Mouse (Mus musculus) ovary, postnatal 10 days (tissue): ENCODE data around the gene Ltc4s.

ENCODE experiments used
- DNase-seq: peaks from one replicate; pipeline ENCODE4 v3.0.0; 2022; ENCODE audit warnings: low spot score

Ltc4s gene

DNA sequence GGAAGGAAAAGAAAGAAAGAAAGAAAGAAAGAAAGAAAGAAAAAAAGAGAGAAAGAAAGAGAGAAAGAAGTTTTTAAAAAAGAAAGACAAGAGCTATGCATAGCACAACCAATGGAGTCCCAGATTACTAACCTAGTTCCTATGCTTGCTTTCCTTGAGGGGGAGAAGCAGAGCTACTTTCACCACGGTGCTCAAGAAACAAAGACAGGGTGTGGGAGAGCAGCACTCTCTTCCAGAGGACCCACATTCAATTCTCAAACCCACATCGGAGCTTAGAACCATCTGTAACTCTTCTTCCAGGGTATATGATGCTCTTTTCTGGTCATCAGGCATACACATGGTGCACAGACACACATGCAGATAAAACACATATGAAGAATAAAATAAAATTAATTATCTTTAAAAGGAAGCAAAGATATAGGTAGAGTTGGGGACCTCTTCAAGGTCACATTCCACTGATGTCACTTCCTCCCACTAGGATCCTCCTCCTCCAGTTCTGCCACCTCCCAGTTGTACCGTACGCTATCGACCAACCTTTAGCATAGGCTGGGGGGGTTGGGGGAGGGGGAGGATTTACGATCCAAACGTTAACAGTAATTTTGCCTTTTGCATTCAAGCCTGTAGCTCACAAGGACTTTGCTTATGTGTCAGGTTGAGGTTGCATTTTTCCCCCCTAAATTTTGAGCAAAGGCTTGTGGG is 10.2 kb upstream of the Ltc4s start:
- DNase-seq: no peak

DNA sequence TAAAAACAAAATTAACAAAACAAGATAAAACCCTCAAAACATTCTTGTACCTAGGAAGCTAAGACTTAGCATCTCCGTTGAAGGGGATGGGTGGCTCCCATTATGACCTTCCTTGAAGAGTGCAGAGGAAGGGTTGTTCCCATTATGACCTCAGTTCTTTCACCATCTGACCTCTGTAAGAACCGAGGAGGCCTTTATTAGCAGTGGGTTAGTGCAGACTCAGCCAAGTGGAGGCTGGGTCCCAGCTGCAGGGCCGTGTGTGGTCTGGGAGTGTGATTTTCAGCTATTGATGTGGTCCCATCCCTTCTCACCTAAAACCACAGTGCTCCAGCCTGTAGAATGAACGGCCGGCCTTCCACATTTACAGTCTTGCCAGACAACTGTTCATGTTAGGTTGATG is 6.9 kb upstream of the Ltc4s start:
- DNase-seq: no peak

DNA sequence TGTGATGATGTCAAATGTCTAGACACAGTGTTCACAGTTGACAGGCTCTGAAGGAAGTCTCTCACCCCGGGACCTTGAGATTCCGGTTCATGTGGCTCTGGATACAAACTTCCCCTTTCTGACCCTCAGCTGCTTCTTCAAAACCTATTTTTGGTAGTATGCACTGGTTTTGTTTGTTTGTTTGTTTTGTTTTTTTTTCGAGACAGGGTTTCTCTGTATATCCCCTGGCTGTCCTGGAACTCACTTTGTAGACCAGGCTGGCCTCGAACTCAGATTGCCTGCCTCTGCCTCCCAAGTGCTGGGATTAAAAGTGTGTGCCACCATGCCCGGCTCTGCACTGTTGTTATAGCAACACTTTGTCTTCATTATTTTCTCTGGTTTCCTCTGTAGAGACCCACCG is 5.5 kb upstream of the Ltc4s start:
- DNase-seq: no peak

GRCm38 (mm10) chr11:50240235-50240911 is 2.0 kb upstream of the Ltc4s start:
- DNase-seq: no peak

GRCm38 (mm10) chr11:50238821-50239791 is 690 bp upstream of the Ltc4s start:
- DNase-seq: no peak

DNA sequence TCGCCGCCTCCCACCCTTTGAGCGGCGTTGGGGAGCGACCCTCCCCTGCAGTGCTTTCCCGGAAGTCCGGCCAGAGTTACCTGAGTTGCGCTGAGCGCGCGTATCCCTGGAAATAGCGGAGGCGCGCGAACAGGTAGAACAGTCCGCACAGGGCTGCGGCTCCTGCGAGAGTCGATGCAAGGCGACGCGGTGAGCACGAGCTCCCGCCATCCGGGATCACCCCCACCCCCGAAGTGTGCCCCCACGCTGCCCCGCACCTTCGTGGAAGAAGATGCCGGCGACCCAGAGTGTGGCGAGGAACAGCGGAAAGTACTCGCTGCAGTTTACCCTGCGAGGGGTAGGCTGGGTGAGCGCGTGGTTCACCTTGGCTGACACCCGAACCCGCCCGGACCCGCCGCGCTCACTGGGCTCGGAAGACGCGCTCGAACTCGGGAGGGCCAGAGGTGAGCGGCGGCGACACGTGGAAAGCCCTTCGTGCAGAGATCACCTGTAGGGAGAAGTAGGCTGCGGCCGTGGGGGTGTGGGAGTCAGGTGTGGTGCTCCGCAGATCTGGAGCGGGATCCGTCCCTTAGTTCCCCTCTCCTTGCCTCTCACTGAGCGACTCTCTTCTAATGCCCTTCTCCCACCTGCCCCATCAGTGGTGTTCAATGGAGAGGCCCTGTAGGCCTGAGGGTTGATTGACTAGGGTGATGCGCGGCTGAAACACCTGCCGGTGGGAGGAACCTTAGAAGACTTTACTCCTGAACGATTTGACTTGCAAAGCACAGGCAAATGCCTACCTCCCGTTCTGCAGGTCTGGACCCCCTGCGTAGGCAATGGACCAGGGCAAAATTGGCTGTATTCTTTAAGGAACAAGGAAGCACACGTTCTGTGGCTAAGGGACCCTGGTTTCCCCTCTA is 1.2 kb downstream of the Ltc4s start:
- no peak for DNase-seq

DNA sequence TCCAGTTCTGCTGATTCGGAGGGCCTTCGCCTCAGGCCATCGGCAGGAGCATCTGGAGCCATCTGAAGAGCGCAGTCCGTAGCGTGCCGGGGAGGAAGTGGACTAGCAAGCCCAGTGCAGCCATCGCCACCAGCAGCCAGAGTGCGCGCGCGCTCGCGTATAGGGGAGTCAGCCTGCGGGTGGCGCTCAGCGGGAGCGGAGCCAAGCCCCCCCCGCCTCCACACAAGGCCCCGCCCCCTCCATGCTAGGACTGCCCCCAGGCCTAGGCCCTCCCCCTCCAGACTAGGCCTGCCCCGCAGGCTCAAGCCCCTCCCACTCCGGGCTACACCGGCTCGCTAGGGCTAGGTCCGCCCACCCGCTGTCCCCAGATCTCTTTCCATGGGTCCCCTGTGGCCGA is 1.9 kb downstream of the Ltc4s start:
- peak; percentile 64 for DNase-seq

DNA sequence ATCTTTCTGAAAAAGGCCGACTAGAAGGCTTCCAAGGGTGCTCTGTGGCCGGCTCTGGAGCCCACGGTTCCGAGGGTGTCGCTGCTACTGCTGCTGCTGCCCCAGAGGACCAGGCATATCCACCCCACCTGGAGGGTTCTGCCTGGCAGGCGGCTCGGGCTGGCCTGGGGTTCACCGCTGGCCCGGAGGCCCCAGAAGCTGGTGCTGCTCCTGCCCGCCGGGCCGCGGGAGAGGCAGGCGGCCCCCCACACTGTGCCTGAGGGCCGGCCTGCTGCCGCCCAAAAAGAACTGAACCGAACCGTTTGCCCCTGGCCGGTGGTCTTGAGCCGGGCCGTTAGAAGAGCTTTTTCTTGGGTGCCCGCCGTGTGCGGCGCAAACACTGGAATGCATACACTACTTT is 3.8 kb downstream of the Ltc4s start:
- no peak for DNase-seq

DNA sequence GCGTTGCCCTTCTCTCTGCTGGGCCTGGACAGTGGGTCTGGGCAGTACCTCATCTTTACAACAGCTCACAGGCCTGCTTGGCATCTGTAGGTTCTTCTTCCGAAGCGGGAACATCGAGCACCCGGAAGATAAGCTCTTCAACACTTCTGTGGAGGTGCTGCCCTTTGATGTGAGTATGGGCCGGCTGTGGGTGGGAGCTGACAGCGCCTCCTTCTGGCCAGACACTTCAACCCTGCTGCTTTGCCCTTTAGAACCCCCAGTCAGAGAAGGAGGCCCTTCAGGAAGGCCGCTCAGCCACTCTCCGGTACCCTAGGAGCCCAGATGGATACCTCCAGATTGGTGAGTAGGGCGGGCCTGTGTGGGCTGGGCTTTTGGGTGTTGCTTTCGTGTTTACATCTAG is 4.4 kb downstream of the Ltc4s start:
- no peak for DNase-seq

DNA sequence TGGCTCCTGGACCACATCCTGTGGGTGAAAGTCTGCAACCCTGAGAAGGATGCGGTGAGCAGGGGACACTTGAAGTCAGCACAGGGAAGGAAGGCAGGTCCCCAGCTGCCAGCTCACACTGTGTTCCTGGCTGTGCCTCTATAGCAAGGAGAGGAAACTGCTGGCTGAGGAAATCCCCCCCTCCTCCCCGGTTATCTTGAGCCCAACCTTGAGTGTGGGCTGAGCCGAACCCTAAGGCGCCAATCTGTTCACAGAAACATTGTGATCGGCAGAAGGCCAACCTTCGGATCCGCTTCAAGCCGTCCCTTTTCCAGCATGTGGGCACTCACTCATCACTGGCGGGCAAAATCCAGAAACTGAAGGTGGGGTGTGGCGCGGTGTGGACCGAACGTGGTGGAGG is 5.4 kb downstream of the Ltc4s start:
- no peak for DNase-seq

GRCm38 (mm10) chr11:50231411-50231810 is 7.0 kb downstream of the Ltc4s start:
- no peak for DNase-seq

DNA sequence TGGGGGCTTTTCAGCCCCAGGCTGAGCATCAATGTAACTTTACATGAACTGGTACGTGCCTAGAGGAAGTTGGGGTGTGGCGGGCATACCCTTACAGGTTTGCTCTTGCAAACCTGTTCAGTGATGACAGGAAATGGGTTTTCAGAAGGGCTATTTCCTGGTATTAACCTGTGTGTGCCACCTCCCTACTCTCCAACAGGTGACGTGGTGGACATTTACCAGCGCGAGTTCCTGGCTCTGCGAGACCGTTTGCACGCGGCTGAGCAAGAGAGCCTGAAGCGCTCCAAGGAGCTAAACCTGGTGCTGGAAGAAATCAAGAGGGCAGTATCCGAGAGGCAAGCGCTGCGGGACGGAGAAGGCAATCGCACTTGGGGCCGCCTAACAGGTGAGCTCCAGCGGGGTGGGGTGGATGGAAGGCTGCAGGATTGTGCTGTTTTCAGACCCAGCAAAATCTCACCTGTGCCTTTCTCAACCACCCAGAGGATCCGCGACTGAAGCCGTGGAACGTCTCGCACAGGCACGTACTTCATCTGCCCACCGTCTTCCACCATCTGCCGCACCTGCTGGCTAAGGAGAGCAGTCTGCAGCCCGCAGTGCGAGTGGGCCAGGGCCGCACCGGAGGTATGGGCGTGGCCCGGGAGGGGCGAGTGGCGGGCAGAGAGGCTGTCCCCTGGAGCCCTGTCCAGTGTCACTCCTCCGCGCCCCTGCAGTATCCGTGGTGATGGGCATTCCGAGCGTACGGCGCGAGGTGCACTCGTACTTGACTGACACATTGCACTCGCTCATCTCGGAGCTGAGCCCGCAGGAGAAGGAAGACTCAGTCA is 7.7 kb downstream of the Ltc4s start:
- DNase-seq: no peak

DNA sequence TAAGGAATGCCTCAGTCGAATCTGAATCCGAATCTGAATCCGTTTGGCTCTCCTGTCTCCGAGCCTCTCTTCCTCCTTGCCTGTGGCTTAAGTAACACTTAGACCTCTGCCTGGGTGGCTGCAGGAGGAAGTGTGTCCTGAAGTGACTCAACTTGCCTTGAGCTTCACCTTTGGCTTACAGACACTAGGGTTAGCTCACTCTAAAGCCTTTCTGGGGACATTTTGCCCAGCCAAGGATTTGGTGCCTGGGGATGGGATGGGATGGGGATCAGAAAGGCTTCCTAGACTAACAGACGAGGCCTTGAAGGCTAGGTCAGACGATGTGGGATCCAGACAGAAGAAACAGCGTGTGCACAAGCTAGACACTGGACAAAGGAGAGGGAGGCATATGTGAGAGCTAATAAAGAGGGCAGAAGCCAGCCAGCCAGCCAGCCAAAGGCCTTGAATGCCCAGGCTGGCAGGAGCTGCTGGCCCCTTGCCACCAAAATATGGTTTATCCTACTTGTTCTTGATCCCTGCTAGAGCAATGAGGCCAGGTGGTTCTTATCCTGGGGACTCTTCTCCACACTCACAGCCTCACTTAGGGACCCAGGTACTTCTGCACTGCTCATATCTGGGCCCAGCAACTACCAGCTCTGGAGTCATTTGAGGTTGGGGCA is 9.0 kb downstream of the Ltc4s start:
- no peak for DNase-seq

GRCm38 (mm10) chr11:50228772-50229171 is 9.6 kb downstream of the Ltc4s start:
- DNase-seq: no peak

- no peak for DNase-seq
Measured at GRCm38 (mm10) chr11:50227736-50228135, 10.7 kb downstream of the Ltc4s start.

DNA sequence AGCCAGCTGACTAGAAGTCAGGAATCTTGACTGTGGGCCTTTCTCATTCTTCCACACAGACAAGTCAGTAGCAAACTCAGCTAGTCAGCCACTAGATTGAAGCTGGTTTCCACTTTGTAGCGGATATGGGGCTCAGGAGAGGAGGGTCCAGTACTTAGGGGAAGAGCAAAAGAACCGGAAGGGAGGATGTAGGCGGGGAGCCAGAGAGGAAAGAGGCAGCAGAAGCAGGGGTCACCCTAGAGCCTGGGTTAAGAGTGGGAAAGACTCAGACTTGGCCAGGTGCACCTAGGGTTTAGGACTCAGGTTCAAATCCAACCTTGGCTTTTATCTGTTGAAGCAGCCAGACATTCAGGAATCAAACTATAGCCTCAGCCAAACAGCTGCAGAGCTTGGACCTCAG is 11.2 kb downstream of the Ltc4s start:
- DNase-seq: no peak

- DNase-seq: no peak
Measured at GRCm38 (mm10) chr11:50226406-50226805, 12.0 kb downstream of the Ltc4s start.

GRCm38 (mm10) chr11:50225611-50226378 is 12.6 kb downstream of the Ltc4s start:
- no peak for DNase-seq
